Mouse (Mus musculus) ES-Bruce4 (cell line): ENCODE results near the gene Ocm. TPM values are rescaled to one million over a fixed set of nuclear protein-coding genes. Genes with fewer than 3 reads are reported as not detected.

Experiments
- H3K27ac ChIP-seq: 2 replicates; pipeline ENCODE4 v1.5.1; 2012; ENCODE audit warnings: low read length, inconsistent platforms; ENCODE audit not compliant: insufficient read depth
- H3K27me3 ChIP-seq: 2 replicates; pipeline ENCODE4 v1.6.1; 2012; ENCODE audit warnings: mild to moderate bottlenecking, low read length, inconsistent platforms; ENCODE audit not compliant: control insufficient read depth, poor library complexity, insufficient read depth, severe bottlenecking
- H3K36me3 ChIP-seq: 2 replicates; pipeline ENCODE4 v1.6.1; 2012; ENCODE audit warnings: inconsistent platforms, mild to moderate bottlenecking, low read length, moderate library complexity; ENCODE audit not compliant: control insufficient read depth, poor library complexity, insufficient read depth, severe bottlenecking
- H3K4me1 ChIP-seq: one replicate; pipeline ENCODE4 v1.8.1; 2011; ENCODE audit warnings: low read length; ENCODE audit not compliant: control insufficient read depth, insufficient read depth
- H3K4me3 ChIP-seq: 2 replicates; pipeline ENCODE4 v1.5.1; 2011; ENCODE audit warnings: low read depth, mild to moderate bottlenecking, low read length
- H3K9ac ChIP-seq: 2 replicates; pipeline ENCODE4 v1.6.1; 2012; ENCODE audit warnings: low read depth, mild to moderate bottlenecking, inconsistent platforms; ENCODE audit not compliant: poor library complexity, severe bottlenecking
- H3K9me3 ChIP-seq: replicated peaks from 2 replicates; pipeline ENCODE4 v1.6.1; 2012; ENCODE audit warnings: mild to moderate bottlenecking, low read length, inconsistent platforms; ENCODE audit not compliant: control insufficient read depth, poor library complexity, insufficient read depth, severe bottlenecking
- CTCF ChIP-seq: IDR thresholded peaks from one replicate; pipeline ENCODE4 v1.8.1; 2011; ENCODE audit warnings: low read depth, low read length
- EP300 ChIP-seq: IDR thresholded peaks from 2 replicates; pipeline ENCODE4 v1.6.1; 2011; ENCODE audit warnings: low read depth, low read length; ENCODE audit not compliant: insufficient read depth
- POLR2A ChIP-seq: IDR thresholded peaks from one replicate; pipeline ENCODE4 v1.8.1; 2011; ENCODE audit warnings: low read length; ENCODE audit not compliant: insufficient read depth
- polyA plus RNA-seq: library from polyadenylated mRNA; stranded (reverse); fragments of >200 nt; gene quantifications from 2 replicates; pipeline ENCODE4 v1.2.4, GENCODE M21; 2011; ENCODE audit warnings: low read depth; ENCODE audit not compliant: missing spikeins, insufficient read depth, insufficient read length

Gene Ocm
- polyA plus RNA-seq, 1 experiment, result not detected

- no peaks in the 10 kb centered on the region for H3K4me1 ChIP-seq
- no peaks in the 10 kb centered on the region for H3K27me3 ChIP-seq
- H3K9ac ChIP-seq, result no peak overlapping the region
- no peaks in the 10 kb centered on the region for H3K36me3 ChIP-seq
- no peak overlapping the region for H3K27ac ChIP-seq
- H3K4me3 ChIP-seq, result no peak overlapping the region
- TF ChIP-seq CTCF (no peak), EP300 (no peak), POLR2A (no peak)
- H3K9me3 ChIP-seq, result no peaks in the 10 kb centered on the region
These were observed 13.4 kb upstream of the Ocm start for GRCm38 (mm10) chr5:144039886-144040285.

GRCm38 (mm10) chr5:144039156-144039675, 12.7 kb upstream of the Ocm start:
- Histone ChIP-seq H3K9ac (no peak overlapping the region), H3K9me3 (no peaks in the 10 kb centered on the region), H3K27me3 (no peaks in the 10 kb centered on the region), H3K36me3 (no peaks in the 10 kb centered on the region), H3K4me1 (no peaks in the 10 kb centered on the region), H3K27ac (no peak overlapping the region), H3K4me3 (no peak overlapping the region)
- TF ChIP-seq POLR2A, result no peak
- no peak for TF ChIP-seq EP300
- no peak for TF ChIP-seq CTCF

DNA sequence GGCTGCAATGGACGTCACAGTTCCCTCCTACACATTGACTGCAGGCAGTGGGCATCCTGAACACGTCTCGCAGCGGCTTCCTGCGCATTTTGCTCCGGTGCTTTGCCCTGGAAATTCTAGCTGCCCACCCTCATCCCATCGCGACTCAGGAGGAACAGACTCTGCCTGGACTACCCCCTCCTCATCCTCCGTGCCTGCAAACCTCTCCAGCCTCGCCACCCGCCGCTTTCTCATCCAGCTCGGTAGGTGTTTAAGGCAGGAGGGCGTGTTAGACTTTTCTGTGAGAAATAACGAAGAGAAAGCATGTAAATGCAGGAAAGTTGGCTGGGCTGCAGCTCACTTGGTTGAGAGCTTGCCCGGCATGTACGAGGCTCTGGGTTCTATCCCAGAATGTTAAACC, 10.5 kb upstream of the Ocm start:
- no peaks in the 10 kb centered on the region for H3K4me1 ChIP-seq
- H3K27me3 ChIP-seq, result no peaks in the 10 kb centered on the region
- TF ChIP-seq EP300 (no peak), POLR2A (no peak), CTCF (no peak)
- no peaks in the 10 kb centered on the region for H3K36me3 ChIP-seq
- peak overlapping the region; percentile 9 for H3K4me3 ChIP-seq
- H3K27ac ChIP-seq, result no peak overlapping the region
- H3K9ac ChIP-seq, result 0 out of 2 replicates have a peak overlapping the region, but pooled peaks have one; percentile 1
- no peaks in the 10 kb centered on the region for H3K9me3 ChIP-seq

GRCm38 (mm10) chr5:144034567-144034966, 8.1 kb upstream of the Ocm start:
- Histone ChIP-seq H3K9ac (no peak overlapping the region), H3K27ac (no peak overlapping the region), H3K4me1 (no peaks in the 10 kb centered on the region), H3K4me3 (no peak overlapping the region), H3K27me3 (no peaks in the 10 kb centered on the region), H3K36me3 (no peaks in the 10 kb centered on the region), H3K9me3 (no peaks in the 10 kb centered on the region)
- no peak for TF ChIP-seq CTCF
- no peak for TF ChIP-seq EP300
- no peak for TF ChIP-seq POLR2A

DNA sequence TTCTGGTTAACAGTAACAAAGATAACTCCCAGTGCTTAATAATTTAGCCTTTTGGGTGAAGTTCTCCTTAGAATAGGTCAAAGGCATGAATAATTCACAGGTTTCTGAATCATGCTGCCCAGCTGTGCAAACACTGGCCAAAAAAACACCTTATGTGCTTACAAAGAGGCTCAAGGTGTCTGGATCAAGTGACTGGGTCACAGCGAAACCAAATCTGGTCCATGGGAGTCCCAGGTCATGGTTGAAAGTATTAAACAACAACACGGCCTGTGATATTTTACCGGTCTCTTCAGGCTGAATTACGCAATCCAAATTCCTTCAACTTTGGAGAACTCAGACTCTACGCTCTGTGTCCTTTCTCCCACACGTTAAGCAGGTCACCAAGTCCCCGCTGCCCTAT, 6.0 kb upstream of the Ocm start:
- H3K9ac ChIP-seq, result no peak overlapping the region
- H3K9me3 ChIP-seq, result no peaks in the 10 kb centered on the region
- no peaks in the 10 kb centered on the region for H3K4me1 ChIP-seq
- TF ChIP-seq POLR2A (no peak), EP300 (no peak), CTCF (no peak)
- no peak overlapping the region for H3K4me3 ChIP-seq
- no peaks in the 10 kb centered on the region for H3K27me3 ChIP-seq
- no peaks in the 10 kb centered on the region for H3K36me3 ChIP-seq
- H3K27ac ChIP-seq, result no peak overlapping the region

GRCm38 (mm10) chr5:144015845-144016244, 10.6 kb downstream of the Ocm start:
- TF ChIP-seq CTCF (no peak), POLR2A (no peak), EP300 (no peak)
- H3K36me3 ChIP-seq, result peaks cover 17% of the 10 kb centered on the region
- no peaks in the 10 kb centered on the region for H3K27me3 ChIP-seq
- no peak overlapping the region for H3K27ac ChIP-seq
- no peak overlapping the region for H3K4me3 ChIP-seq
- H3K9me3 ChIP-seq, result no peaks in the 10 kb centered on the region
- no peaks in the 10 kb centered on the region for H3K4me1 ChIP-seq
- no peak overlapping the region for H3K9ac ChIP-seq
